Mouse (Mus musculus): ENCODE results near the gene Stpg3.

DNA sequence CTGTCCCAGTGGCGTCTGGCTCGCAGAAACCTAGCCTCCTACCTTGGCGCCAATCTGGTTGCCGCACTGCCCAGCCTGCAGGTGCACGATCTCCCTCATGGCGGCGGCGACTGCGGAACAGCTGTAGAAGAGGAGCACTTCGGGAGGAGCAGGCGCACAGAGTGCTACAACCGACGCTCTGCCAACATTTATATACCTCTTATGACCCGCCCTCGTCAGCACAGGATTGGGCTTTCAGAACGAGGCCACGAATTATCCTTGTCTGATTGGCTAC, 10.0 kb upstream of the Stpg3 start, which contains the start of gene Tubb4b:
- TF ChIP-seq CHD2 (IDR thresholded peaks at IDR 0.05; ENCODE audit: low read depth, low read length) (no peak; the same call in 1 of the 2 replicates), ZC3H11A (IDR thresholded peaks at IDR 0.05; ENCODE audit: borderline replicate concordance, low read depth, low read length) (no peak), MAFK (IDR thresholded peaks at IDR 0.05; ENCODE audit: insufficient read depth, low read depth, low read length) (no peak)

Measured in ES-E14 (cell line).